Mouse (Mus musculus) intestine, embryonic 14.5 days (tissue): ENCODE measurements around the gene Gas7. TPM values are rescaled to one million over a fixed set of nuclear protein-coding genes. Genes with fewer than 3 reads are reported as not detected.

Source experiments
- ATAC-seq: fragments of 200-750 bp; cut with Nextera tagmentation; replicated peaks from 2 replicates; pipeline ENCODE4 v1.8.0; 2017; ENCODE audit warnings: low read depth, moderate number of reproducible peaks, moderate TSS enrichment, moderate library complexity; ENCODE audit not compliant: low FRiP score, low TSS enrichment
- DNase-seq: peaks from one replicate; pipeline ENCODE4 v3.0.0-alpha.2; 2018; ENCODE audit warnings: low spot score
- H3K27ac ChIP-seq: fragments of 300-500 bp; sonication (generic); 2 replicates; pipeline ENCODE4 v1.5.1; 2014; ENCODE audit warnings: low read depth, mild to moderate bottlenecking, control low read depth
- H3K27me3 ChIP-seq: fragments of 300-500 bp; sonication (generic); replicated peaks from 2 replicates; pipeline ENCODE4 v1.6.1; 2014; ENCODE audit warnings: low read length, control low read depth; ENCODE audit not compliant: control insufficient read depth, insufficient read depth
- H3K36me3 ChIP-seq: fragments of 300-500 bp; sonication (generic); 2 replicates; pipeline ENCODE4 v1.6.1; 2014; ENCODE audit warnings: low read length, control low read depth; ENCODE audit not compliant: control insufficient read depth, insufficient read depth
- H3K4me1 ChIP-seq: fragments of 300-500 bp; sonication (generic); replicated peaks from 2 replicates; pipeline ENCODE4 v1.6.1; 2014; ENCODE audit warnings: low read length, control low read depth, mixed read lengths; ENCODE audit not compliant: control insufficient read depth, insufficient read depth
- H3K4me2 ChIP-seq: fragments of 300-500 bp; sonication (generic); 2 replicates; pipeline ENCODE4 v1.6.1; 2014; ENCODE audit warnings: low read length
- H3K4me3 ChIP-seq: fragments of 300-500 bp; sonication (generic); 2 replicates; pipeline ENCODE4 v1.5.1; 2014; ENCODE audit warnings: low read depth, low read length, control low read depth, mixed read lengths
- H3K9ac ChIP-seq: fragments of 300-500 bp; sonication (generic); 2 replicates; pipeline ENCODE4 v1.6.1; 2014; ENCODE audit warnings: mild to moderate bottlenecking, low read length
- H3K9me3 ChIP-seq: fragments of 300-500 bp; sonication (generic); 2 replicates; pipeline ENCODE4 v1.6.1; 2016; ENCODE audit warnings: low read length, control low read depth; ENCODE audit not compliant: control insufficient read depth
- WGBS: fragments of 180-500 bp; shearing (Covaris S2); extraction: QIAGEN DNeasy Blood & Tissue Kit; methylation state at CpG from one replicate; pipeline ENCODE4 v1.1.7; 2014; 5-methylcytosine and 5-hydroxymethylcytosine counted together
- polyA plus RNA-seq: library from polyadenylated mRNA; unstranded; fragments of >200 nt; fragmentation: Nextera tagmentation; extraction: Ambion mirVana; gene quantifications from 2 replicates; pipeline ENCODE4 v1.2.1, GENCODE M21; 2014

Gas7 gene
- polyA plus RNA-seq, 1 experiment from 2014 or later, result 8.6 TPM

DNA sequence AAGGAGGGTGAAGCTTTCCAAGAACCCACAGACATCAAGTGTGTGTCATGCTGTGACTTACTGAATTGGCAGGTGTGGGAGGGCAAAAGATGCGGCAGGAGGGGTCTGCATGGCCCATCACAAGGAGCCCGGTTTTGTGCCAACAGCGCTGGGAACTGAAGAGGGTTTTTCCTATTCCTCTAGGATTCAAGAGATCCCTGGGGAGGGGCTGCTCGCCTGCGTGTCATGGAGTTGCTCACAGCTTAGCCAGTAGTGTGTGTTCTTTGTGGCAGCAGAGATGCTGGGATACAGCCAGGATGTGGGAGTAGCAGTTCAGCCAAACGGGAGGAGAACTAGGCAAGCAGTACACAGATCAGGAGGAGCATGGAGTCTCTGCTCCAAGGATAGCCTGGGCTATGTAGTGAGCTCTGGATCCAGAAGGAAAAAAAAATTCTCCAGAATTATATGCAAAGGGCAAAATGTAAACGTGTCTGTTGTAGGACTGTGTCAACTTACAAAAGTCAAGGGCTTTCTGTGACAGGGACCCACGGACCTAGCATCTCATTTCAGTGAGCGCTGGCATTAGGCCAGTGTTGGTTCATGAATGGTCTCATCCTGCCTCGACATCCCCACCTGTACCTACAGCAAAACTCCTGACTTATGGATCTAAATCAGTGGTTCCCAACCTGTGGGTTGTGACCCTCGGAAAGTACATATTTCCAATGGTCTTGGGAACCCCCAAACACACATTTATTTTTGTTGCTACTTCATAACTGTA lies 193.6 kb downstream of the Gas7 start:
- H3K4me1 ChIP-seq, result no peaks in the 10 kb centered on the region
- no peak overlapping the region for H3K4me2 ChIP-seq
- whole genome bisulfite sequencing, result 77% methylated on average over 11 of the region's 11 CpGs
- H3K36me3 ChIP-seq, result no peaks in the 10 kb centered on the region
- ATAC-seq (no peak), DNase-seq (no peak)
- H3K9me3 ChIP-seq, result no peaks in the 10 kb centered on the region
- H3K9ac ChIP-seq, result no peak overlapping the region
- no peak overlapping the region for H3K4me3 ChIP-seq
- H3K27me3 ChIP-seq, result no peaks in the 10 kb centered on the region
- H3K27ac ChIP-seq, result no peak overlapping the region

GRCm38 (mm10) chr11:67649971-67650707 lies 194.9 kb downstream of the Gas7 start:
- Histone ChIP-seq H3K27me3 (no peaks in the 10 kb centered on the region), H3K4me2 (no peak overlapping the region), H3K9me3 (no peaks in the 10 kb centered on the region), H3K36me3 (no peaks in the 10 kb centered on the region), H3K4me1 (no peaks in the 10 kb centered on the region), H3K27ac (no peak overlapping the region), H3K4me3 (no peak overlapping the region), H3K9ac (no peak overlapping the region)
- DNase-seq, result no peak
- WGBS, result 59% methylated on average over 10 of the region's 10 CpGs
- no peak for ATAC-seq

- no peaks in the 10 kb centered on the region for H3K27me3 ChIP-seq
- no peaks in the 10 kb centered on the region for H3K4me1 ChIP-seq
- ATAC-seq, result no peak
- H3K27ac ChIP-seq, result no peak overlapping the region
- no peak overlapping the region for H3K4me2 ChIP-seq
- DNase-seq, result no peak
- no peaks in the 10 kb centered on the region for H3K9me3 ChIP-seq
- WGBS, result 82% methylated on average over 6 of the region's 6 CpGs
- H3K36me3 ChIP-seq, result no peaks in the 10 kb centered on the region
- no peak overlapping the region for H3K9ac ChIP-seq
- no peak overlapping the region for H3K4me3 ChIP-seq
Observed at GRCm38 (mm10) chr11:67651731-67652130, 196.5 kb downstream of the Gas7 start.

- H3K36me3 ChIP-seq, result no peaks in the 10 kb centered on the region
- no peaks in the 10 kb centered on the region for H3K4me1 ChIP-seq
- H3K9me3 ChIP-seq, result no peaks in the 10 kb centered on the region
- H3K27me3 ChIP-seq, result no peaks in the 10 kb centered on the region
- no peak overlapping the region for H3K9ac ChIP-seq
- H3K27ac ChIP-seq, result no peak overlapping the region
- no peak overlapping the region for H3K4me3 ChIP-seq
- peak; percentile 68 for DNase-seq
- no peak for ATAC-seq
- WGBS, result 14% methylated on average over 14 of the region's 14 CpGs
- H3K4me2 ChIP-seq, result no peak overlapping the region
Observed at GRCm38 (mm10) chr11:67652194-67652892, 197.1 kb downstream of the Gas7 start.

GRCm38 (mm10) chr11:67652893-67653255 lies 197.6 kb downstream of the Gas7 start:
- no peak overlapping the region for H3K4me2 ChIP-seq
- DNase-seq (no peak), ATAC-seq (no peak)
- no peaks in the 10 kb centered on the region for H3K4me1 ChIP-seq
- no peaks in the 10 kb centered on the region for H3K9me3 ChIP-seq
- no peaks in the 10 kb centered on the region for H3K36me3 ChIP-seq
- H3K27me3 ChIP-seq, result no peaks in the 10 kb centered on the region
- H3K27ac ChIP-seq, result no peak overlapping the region
- H3K4me3 ChIP-seq, result no peak overlapping the region
- WGBS, result 40% methylated on average over 6 of the region's 6 CpGs
- no peak overlapping the region for H3K9ac ChIP-seq

DNA sequence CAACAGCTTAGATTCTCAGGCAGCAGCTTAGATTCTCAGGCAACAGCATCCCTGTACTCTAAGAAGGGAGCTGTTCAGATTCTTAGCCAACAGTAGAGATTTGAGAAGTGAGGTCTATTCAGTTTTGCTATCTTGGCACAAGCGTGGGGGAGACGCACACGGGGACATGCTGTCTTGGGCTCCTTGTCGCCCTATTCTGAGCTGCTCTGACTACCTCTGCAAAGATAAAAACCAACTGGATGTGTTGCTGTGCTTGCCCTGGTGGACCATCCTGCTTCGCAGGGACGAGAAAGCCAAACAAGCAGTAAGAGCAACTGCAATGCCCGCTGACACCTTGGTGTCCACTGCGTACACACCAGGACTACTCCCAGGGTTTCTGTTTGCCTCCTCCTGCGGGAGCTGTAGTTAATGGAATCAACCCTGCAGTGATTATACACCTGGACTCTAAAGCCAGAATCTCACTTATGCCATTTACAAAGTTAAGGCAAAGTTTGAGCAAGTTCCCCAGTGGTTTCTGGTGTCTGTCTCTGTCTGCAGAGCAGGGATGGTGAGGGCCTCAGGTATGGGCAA lies 198.4 kb downstream of the Gas7 start:
- no peak for DNase-seq
- no peaks in the 10 kb centered on the region for H3K27me3 ChIP-seq
- no peak for ATAC-seq
- H3K27ac ChIP-seq, result no peak overlapping the region
- no peak overlapping the region for H3K9ac ChIP-seq
- H3K4me1 ChIP-seq, result no peaks in the 10 kb centered on the region
- H3K36me3 ChIP-seq, result no peaks in the 10 kb centered on the region
- WGBS, result 87% methylated on average over 9 of the region's 9 CpGs
- H3K9me3 ChIP-seq, result no peaks in the 10 kb centered on the region
- H3K4me2 ChIP-seq, result no peak overlapping the region
- no peak overlapping the region for H3K4me3 ChIP-seq

DNA sequence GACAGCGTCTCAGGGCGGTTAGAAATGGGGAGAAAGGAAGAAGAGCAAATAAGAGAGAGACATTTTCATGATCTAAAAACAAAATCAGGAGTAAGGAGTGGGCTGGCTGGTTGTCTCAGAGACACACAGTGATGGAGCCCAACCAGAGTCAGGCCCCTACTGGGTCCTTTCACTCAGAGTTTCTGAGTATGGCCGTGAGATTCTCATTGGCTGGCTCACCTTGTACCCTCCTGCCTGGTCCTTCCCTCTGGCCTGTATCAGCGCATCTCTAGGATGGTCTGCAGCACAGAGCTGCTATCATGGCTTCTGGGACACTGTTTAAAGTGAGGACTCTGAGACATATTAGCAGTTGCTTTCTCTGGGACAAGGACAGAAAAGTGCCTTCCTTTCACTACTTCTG lies 199.3 kb downstream of the Gas7 start:
- Histone ChIP-seq H3K4me2 (no peak overlapping the region), H3K27ac (no peak overlapping the region), H3K36me3 (no peaks in the 10 kb centered on the region), H3K9ac (no peak overlapping the region), H3K27me3 (no peaks in the 10 kb centered on the region), H3K4me1 (no peaks in the 10 kb centered on the region), H3K4me3 (no peak overlapping the region), H3K9me3 (no peaks in the 10 kb centered on the region)
- ATAC-seq, result no peak
- DNase-seq, result no peak
- 90% methylated on average over 4 of the region's 4 CpGs for WGBS

DNA sequence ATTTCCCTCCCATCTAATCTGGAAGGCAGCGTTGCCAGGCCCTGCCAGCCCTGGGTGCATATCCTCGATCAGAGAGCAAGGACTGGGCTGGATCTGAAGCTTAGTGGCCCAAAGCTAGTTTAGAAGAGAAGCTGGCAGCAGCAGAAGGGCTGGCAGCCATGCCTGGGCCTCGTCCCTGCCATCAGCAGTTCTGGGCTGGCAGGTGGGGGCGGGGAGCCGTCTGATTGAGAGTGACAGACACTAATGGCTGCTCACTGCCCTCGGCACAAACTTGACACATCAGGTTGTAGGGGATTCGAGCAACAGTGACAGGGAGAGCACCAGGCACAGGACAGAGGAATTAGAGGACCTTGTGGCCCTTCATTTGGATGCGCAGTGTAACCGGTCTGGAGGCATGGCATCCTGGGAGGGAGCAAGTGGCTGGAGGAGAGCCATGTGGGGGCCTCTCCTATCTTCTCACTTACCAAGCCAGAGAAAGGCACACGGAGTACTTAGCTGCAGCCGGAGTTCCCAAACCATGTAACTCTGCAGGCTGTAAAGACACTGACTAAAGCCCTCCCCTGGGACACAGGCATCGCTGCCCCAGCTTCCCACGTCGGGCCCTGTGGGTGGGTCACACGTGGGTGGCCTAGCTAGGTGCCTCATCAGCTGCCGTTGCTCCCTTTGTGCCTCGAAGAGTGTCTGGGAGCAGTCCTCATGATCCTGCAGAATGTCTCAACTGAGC lies 200.2 kb downstream of the Gas7 start:
- no peak for ATAC-seq
- H3K9ac ChIP-seq, result no peak overlapping the region
- no peak overlapping the region for H3K27ac ChIP-seq
- no peak overlapping the region for H3K4me2 ChIP-seq
- H3K36me3 ChIP-seq, result no peaks in the 10 kb centered on the region
- H3K9me3 ChIP-seq, result no peaks in the 10 kb centered on the region
- H3K27me3 ChIP-seq, result no peaks in the 10 kb centered on the region
- WGBS, result 77% methylated on average over 17 of the region's 17 CpGs
- no peak for DNase-seq
- no peak overlapping the region for H3K4me3 ChIP-seq
- no peaks in the 10 kb centered on the region for H3K4me1 ChIP-seq
